Mouse (Mus musculus) urinary bladder, postnatal 14 days (tissue): ENCODE data around the gene Rasa2.
A peak's percentile ranks its signal among the peaks of the same experiment; 100 is the strongest.
"Not testable (repeated sequence)": the region's sequence is repeated elsewhere in the genome, so short reads cannot be mapped to it uniquely, and the experiment has no call there.

Source experiments
- DNase-seq: peaks from one replicate; pipeline ENCODE4 v3.0.0; 2021; ENCODE audit warnings: low spot score

Gene Rasa2

GRCm38 (mm10) chr9:96524972-96525506, 106.4 kb downstream of the Rasa2 start, which contains the start of gene Gm28729:
Gene Gm28729 (minus strand): TSS chr9:96525264.
- no peak for DNase-seq

GRCm38 (mm10) chr9:96523148-96523547, 108.3 kb downstream of the Rasa2 start:
- DNase-seq: no peak

- DNase-seq: not testable (repeated sequence)
Measured at GRCm38 (mm10) chr9:96521574-96521973, 109.8 kb downstream of the Rasa2 start.

GRCm38 (mm10) chr9:96517429-96517828, 114.0 kb downstream of the Rasa2 start:
- no peak for DNase-seq

GRCm38 (mm10) chr9:96516806-96517205, 114.6 kb downstream of the Rasa2 start:
- no peak for DNase-seq

- DNase-seq: no peak
Measured at GRCm38 (mm10) chr9:96515737-96516136, 115.7 kb downstream of the Rasa2 start.

GRCm38 (mm10) chr9:96514278-96514677, 117.1 kb downstream of the Rasa2 start:
- DNase-seq: no peak

- DNase-seq: peak; percentile 22
Measured at GRCm38 (mm10) chr9:96506011-96506498, 125.4 kb downstream of the Rasa2 start.

- DNase-seq: no peak
Measured at GRCm38 (mm10) chr9:96505156-96505555, 126.3 kb downstream of the Rasa2 start.

GRCm38 (mm10) chr9:96504116-96504895, 127.1 kb downstream of the Rasa2 start:
- no peak for DNase-seq

GRCm38 (mm10) chr9:96502856-96503610, 128.4 kb downstream of the Rasa2 start:
- no peak for DNase-seq

GRCm38 (mm10) chr9:96501217-96501616, 130.2 kb downstream of the Rasa2 start:
- peak; percentile 18 for DNase-seq

- no peak for DNase-seq
Measured at GRCm38 (mm10) chr9:96493212-96493611, 138.2 kb downstream of the Rasa2 start.

- DNase-seq: peak; percentile 31
Measured at GRCm38 (mm10) chr9:96491810-96492209, 139.6 kb downstream of the Rasa2 start.
